Mouse (Mus musculus): Measurements from ENCODE around the gene Hs6st3.

Hs6st3 gene

DNA sequence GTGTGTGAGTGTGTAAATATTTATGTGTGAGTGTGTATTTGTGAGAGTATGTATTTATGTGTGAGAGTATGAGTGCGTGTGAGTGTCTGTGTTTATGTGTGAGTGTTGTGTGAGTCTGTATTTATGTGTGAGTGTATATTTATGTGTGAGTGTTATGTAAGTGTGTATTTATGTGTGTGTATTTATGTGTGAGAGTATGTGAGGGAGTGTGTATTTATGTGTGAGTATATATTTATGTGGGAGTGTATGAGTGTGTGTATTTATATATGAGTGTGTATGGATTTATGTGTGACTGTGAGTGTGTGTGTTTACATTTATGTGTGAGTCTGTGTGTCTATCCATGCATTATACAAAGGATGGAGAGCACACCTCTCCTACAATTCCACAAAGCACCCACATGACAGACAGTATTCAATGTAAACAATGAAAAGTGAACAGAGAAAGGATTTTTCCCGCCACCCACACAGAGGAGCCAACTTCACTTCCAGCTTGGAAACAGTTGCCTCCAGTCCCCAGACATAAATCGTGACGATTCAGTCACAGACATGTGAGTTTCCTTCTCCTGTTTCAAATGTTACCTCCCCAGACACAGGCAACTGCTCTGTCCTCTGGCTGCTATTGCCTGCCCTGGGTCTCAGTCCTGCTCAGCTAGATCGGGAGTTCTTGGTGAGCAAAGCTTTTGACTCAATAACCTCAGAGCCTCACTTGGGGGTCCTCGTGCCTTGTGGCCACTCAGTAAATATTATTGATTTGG, 780.3 kb downstream of the Hs6st3 start:
- DNase-seq (ENCODE audit: low spot score) = no peak

- no peak for DNase-seq (ENCODE audit: low spot score)
Observed at GRCm38 (mm10) chr14:119919177-119919576, 781.0 kb downstream of the Hs6st3 start.

Data from MN1 (cell line).